9 mouse cellular contexts compared by ENCODE assay signal in genomic region chr1:82725875-82726185, GRCm38 (mm10). TPM values are rescaled to one million over a fixed set of nuclear protein-coding genes. Genes with fewer than 3 reads are reported as not detected.
DNase-seq lines count a peak whose midpoint lies in the region; ATAC-seq and TF ChIP-seq lines count a peak whose summit lies in the region.
"Had no signal": no experiment of that assay in that cellular context is flagged by ENCODE, and none has a peak within 500 bp of the region (broad histone marks: within the 10 kb centered on the region; RNA-seq: fewer than 3 reads in every experiment).

No protein-coding gene starts in this region.

- whole genome bisulfite sequencing in liver, embryonic 11.5 days = 32% methylated on average over 4 of the region's 4 CpGs
- 50% methylated on average over 4 of the region's 4 CpGs for WGBS in embryonic facial prominence, embryonic 12.5 days
- 47% methylated on average over 4 of the region's 4 CpGs for WGBS in intestine, postnatal 0 days
- 51% methylated on average over 4 of the region's 4 CpGs for WGBS in neural tube, embryonic 14.5 days

- no peaks in the 10 kb centered on the region for H3K9me3 ChIP-seq in liver, embryonic 11.5 days (ENCODE audit: control insufficient read depth, low read length)
- H3K9me3 ChIP-seq in embryonic facial prominence, embryonic 12.5 days = no peaks in the 10 kb centered on the region
- H3K9me3 ChIP-seq in intestine, postnatal 0 days (ENCODE audit: control insufficient read depth) = no peaks in the 10 kb centered on the region
- H3K9me3 ChIP-seq in neural tube, embryonic 14.5 days (ENCODE audit: control insufficient read depth, low read length) = no peaks in the 10 kb centered on the region

- H3K9ac ChIP-seq in liver, embryonic 11.5 days (ENCODE audit: low read depth, low read length) = peak overlapping the region; percentile 94
- H3K9ac ChIP-seq in embryonic facial prominence, embryonic 12.5 days = peak overlapping the region; percentile 96; the same call in 1 of the 2 replicates
- H3K9ac ChIP-seq in intestine, postnatal 0 days (ENCODE audit: low read depth, low read length) = peak overlapping the region; percentile 79
- peak overlapping the region; percentile 80 for H3K9ac ChIP-seq in neural tube, embryonic 14.5 days (replicated peaks; ENCODE audit: low read depth, low read length)

- no peak for DNase-seq in liver, embryonic 11.5 days (ENCODE audit: low spot score)
- DNase-seq in liver = no peak
- no peak for DNase-seq in gastrocnemius, adult 8-10 months (ENCODE audit: low spot score in 2 of 2)
- DNase-seq in layer of hippocampus, adult 9-11 months = no peak
- no peak for DNase-seq in adrenal gland, postnatal 10 days

- peaks cover 7% of the 10 kb centered on the region for H3K4me1 ChIP-seq in liver, embryonic 11.5 days (replicated peaks; ENCODE audit: control insufficient read depth, insufficient read depth, low read length)
- peaks cover 8% of the 10 kb centered on the region for H3K4me1 ChIP-seq in embryonic facial prominence, embryonic 12.5 days
- H3K4me1 ChIP-seq in intestine, postnatal 0 days (replicated peaks; ENCODE audit: control insufficient read depth, insufficient read depth, low read length) = peaks cover 9% of the 10 kb centered on the region; the same call in 1 of the 2 replicates
- H3K4me1 ChIP-seq in neural tube, embryonic 14.5 days (ENCODE audit: control insufficient read depth, insufficient read depth, low read length) = peaks cover 8% of the 10 kb centered on the region; the same call in 1 of the 2 replicates

- no peaks in the 10 kb centered on the region for H3K27me3 ChIP-seq in liver, embryonic 11.5 days (replicated peaks; ENCODE audit: control insufficient read depth, insufficient read depth, low read length)
- peaks cover 4% of the 10 kb centered on the region; the same call in 1 of the 2 replicates for H3K27me3 ChIP-seq in embryonic facial prominence, embryonic 12.5 days
- H3K27me3 ChIP-seq in intestine, postnatal 0 days (replicated peaks; ENCODE audit: control insufficient read depth, insufficient read depth, low read length) = no peaks in the 10 kb centered on the region
- no peaks in the 10 kb centered on the region for H3K27me3 ChIP-seq in neural tube, embryonic 14.5 days (ENCODE audit: control insufficient read depth, insufficient read depth, low read length)

- H3K4me2 ChIP-seq in liver, embryonic 11.5 days = peak overlapping the region; percentile 87
- H3K4me2 ChIP-seq in embryonic facial prominence, embryonic 12.5 days (replicated peaks) = peak overlapping the region; percentile 88
- peak overlapping the region; percentile 78 for H3K4me2 ChIP-seq in intestine, postnatal 0 days (replicated peaks; ENCODE audit: low read depth)
- H3K4me2 ChIP-seq in neural tube, embryonic 14.5 days (ENCODE audit: low read depth, low read length) = peak overlapping the region; percentile 69

- H3K27ac ChIP-seq in liver, embryonic 11.5 days (ENCODE audit: low read depth, low read length) = peak overlapping the region; percentile 70
- H3K27ac ChIP-seq in embryonic facial prominence, embryonic 12.5 days = no peak overlapping the region
- no peak overlapping the region for H3K27ac ChIP-seq in intestine, postnatal 0 days (ENCODE audit: low read depth, low read length)
- no peak overlapping the region for H3K27ac ChIP-seq in neural tube, embryonic 14.5 days (ENCODE audit: low read depth, low read length)

- no peak for TF ChIP-seq CTCF in intestine, postnatal 0 days (IDR thresholded peaks at IDR 0.05; ENCODE audit: low read depth)

- H3K36me3 ChIP-seq in liver, embryonic 11.5 days (ENCODE audit: control insufficient read depth, insufficient read depth, low read length) = peaks cover 5% of the 10 kb centered on the region
- H3K36me3 ChIP-seq in embryonic facial prominence, embryonic 12.5 days = peaks cover 12% of the 10 kb centered on the region
- H3K36me3 ChIP-seq in intestine, postnatal 0 days (ENCODE audit: control insufficient read depth, insufficient read depth) = peaks cover 19% of the 10 kb centered on the region
- H3K36me3 ChIP-seq in neural tube, embryonic 14.5 days (ENCODE audit: control insufficient read depth, insufficient read depth, low read length) = peaks cover 21% of the 10 kb centered on the region

- ATAC-seq in liver, embryonic 11.5 days (replicated peaks; ENCODE audit: low FRiP score) = peak; percentile 57
- ATAC-seq in embryonic facial prominence, embryonic 12.5 days (ENCODE audit: insufficient number of reproducible peaks, insufficient read depth, low FRiP score, low TSS enrichment) = no peak
- ATAC-seq in intestine, postnatal 0 days = no peak
- ATAC-seq in neural tube, embryonic 14.5 days (ENCODE audit: low read depth) = no peak

- H3K4me3 ChIP-seq in liver, embryonic 11.5 days (ENCODE audit: low read depth, low read length) = peak overlapping the region; percentile 87
- H3K4me3 ChIP-seq in embryonic facial prominence, embryonic 12.5 days = peak overlapping the region; percentile 89
- H3K4me3 ChIP-seq in intestine, postnatal 0 days (ENCODE audit: low read depth, low read length) = peak overlapping the region; percentile 71
- peak overlapping the region; percentile 66 for H3K4me3 ChIP-seq in neural tube, embryonic 14.5 days (ENCODE audit: low read depth, low read length)

RNA-seq across cellular contexts. Expression of gene Mff, which starts 1.1 kb away (rescaled TPM):
- polyA plus RNA-seq in liver, embryonic 11.5 days (2014; fragmentation: Nextera tagmentation; extraction: Ambion mirVana) = 273 and 281 TPM in 2 replicates
- 213 and 218 TPM in 2 replicates for polyA plus RNA-seq in embryonic facial prominence, embryonic 12.5 days (2016; fragmentation: Nextera tagmentation; extraction: Ambion mirVana)
- polyA plus RNA-seq in intestine, postnatal 0 days (2015; fragmentation: Nextera tagmentation; extraction: Ambion mirVana) = 132 and 136 TPM in 2 replicates
- 451 and 460 TPM in 2 replicates for polyA plus RNA-seq in neural tube, embryonic 14.5 days (2014; fragmentation: Nextera tagmentation; extraction: Ambion mirVana)
- 100 to 1,000 TPM; 118 to 174 (median 140) TPM for total RNA-seq in gastrocnemius, adult 8-10 months (2022)
- 100 to 1,000 TPM; 135 to 162 TPM for total RNA-seq in adrenal gland, postnatal 10 days (2021)

RNA-seq across cellular contexts. Expression of gene Tm4sf20, which starts 42.4 kb away (rescaled TPM):
- polyA plus RNA-seq in liver, embryonic 11.5 days (2014; fragmentation: Nextera tagmentation; extraction: Ambion mirVana) = 0.12 TPM in 1 of 2 replicates, not detected in the other
- not detected in 2 replicates for polyA plus RNA-seq in embryonic facial prominence, embryonic 12.5 days (2016; fragmentation: Nextera tagmentation; extraction: Ambion mirVana)
- polyA plus RNA-seq in intestine, postnatal 0 days (2015; fragmentation: Nextera tagmentation; extraction: Ambion mirVana) = 760 and 763 TPM in 2 replicates
- polyA plus RNA-seq in neural tube, embryonic 14.5 days (2014; fragmentation: Nextera tagmentation; extraction: Ambion mirVana) = not detected in 2 replicates
- total RNA-seq in gastrocnemius, adult 8-10 months (2022) = not detected
- total RNA-seq in adrenal gland, postnatal 10 days (2021) = not detected
- polyA plus RNA-seq: brain, embryonic 14.5 days had no signal

RNA-seq across cellular contexts. Expression of gene Gm47791, which starts 45.2 kb away (rescaled TPM):
- polyA plus RNA-seq in liver, embryonic 11.5 days (2014; fragmentation: Nextera tagmentation; extraction: Ambion mirVana) = not detected in 2 replicates
- not detected in 2 replicates for polyA plus RNA-seq in embryonic facial prominence, embryonic 12.5 days (2016; fragmentation: Nextera tagmentation; extraction: Ambion mirVana)
- polyA plus RNA-seq in intestine, postnatal 0 days (2015; fragmentation: Nextera tagmentation; extraction: Ambion mirVana) = not detected in 2 replicates
- polyA plus RNA-seq in neural tube, embryonic 14.5 days (2014; fragmentation: Nextera tagmentation; extraction: Ambion mirVana) = not detected in 2 replicates
- not detected for total RNA-seq in gastrocnemius, adult 8-10 months (2022)
- not detected for total RNA-seq in adrenal gland, postnatal 10 days (2021)
- polyA plus RNA-seq: brain, embryonic 14.5 days had no signal

Comparison
In these comparisons a context has a peak if more than half of its experiments do, and no peak if none do; other contexts are left out.
1. RNA of gene Tm4sf20, which starts 42.4 kb away (polyA plus RNA-seq): 760 to 763 TPM in intestine, postnatal 0 days; 0.12 TPM in liver, embryonic 11.5 days, not detected in neural tube, embryonic 14.5 days and not detected in embryonic facial prominence, embryonic 12.5 days; every median in the first group is over 100 times any median in the second.
2. Peak in every context shown above with its lines, with median percentiles within 50 percentile points of each other: H3K4me2 ChIP-seq, H3K4me3 ChIP-seq and H3K9ac ChIP-seq.